Mouse (Mus musculus) liver, postnatal 0 days (tissue): ENCODE data around the gene Ankrd26.

Experiments
- CTCF ChIP-seq: sonication (generic); IDR thresholded peaks from 2 replicates; pipeline ENCODE4 v1.5.1; 2016; ENCODE audit warnings: antibody characterized with exemption, low read depth
- EP300 ChIP-seq: IDR thresholded peaks from 2 replicates; pipeline ENCODE4 v1.6.1; 2016; ENCODE audit warnings: antibody characterized with exemption, low read depth, mild to moderate bottlenecking

- TF ChIP-seq CTCF (no peak), EP300 (no peak)
Observed at GRCm38 (mm10) chr6:118603825-118604224, 41.8 kb upstream of the Ankrd26 start.
